Mouse (Mus musculus) hindlimb bud, embryonic 11.5 days (tissue): Measurements from ENCODE around the gene Aig1.

ENCODE experiments used
- DNase-seq: peaks from one replicate; pipeline ENCODE4 v3.0.0-alpha.2; 2012; ENCODE audit warnings: low read depth, low spot score; ENCODE audit errors: extremely low spot score

The Aig1 gene

GRCm38 (mm10) chr10:13711281-13711829 lies 157.4 kb downstream of the Aig1 start:
- DNase-seq, result no peak

- DNase-seq, result no peak
These were observed 163.0 kb downstream of the Aig1 start for GRCm38 (mm10) chr10:13705771-13706170.

GRCm38 (mm10) chr10:13702688-13703087 lies 166.1 kb downstream of the Aig1 start:
- no peak for DNase-seq

GRCm38 (mm10) chr10:13702043-13702442 lies 166.7 kb downstream of the Aig1 start:
- no peak for DNase-seq

- no peak for DNase-seq
These were observed 172.5 kb downstream of the Aig1 start for GRCm38 (mm10) chr10:13696326-13696725.

GRCm38 (mm10) chr10:13693276-13693675 lies 175.5 kb downstream of the Aig1 start:
- DNase-seq, result no peak

- no peak for DNase-seq
These were observed 178.0 kb downstream of the Aig1 start for GRCm38 (mm10) chr10:13690773-13691172.

- DNase-seq, result no peak
These were observed 178.8 kb downstream of the Aig1 start for GRCm38 (mm10) chr10:13689841-13690590.

GRCm38 (mm10) chr10:13688386-13689120 lies 180.2 kb downstream of the Aig1 start:
- no peak for DNase-seq

- no peak for DNase-seq
These were observed 181.5 kb downstream of the Aig1 start for GRCm38 (mm10) chr10:13687182-13687810.

- no peak for DNase-seq
These were observed 182.7 kb downstream of the Aig1 start for GRCm38 (mm10) chr10:13686127-13686526.

- no peak for DNase-seq
These were observed 183.4 kb downstream of the Aig1 start for GRCm38 (mm10) chr10:13685366-13685765.

GRCm38 (mm10) chr10:13684452-13684851 lies 184.3 kb downstream of the Aig1 start:
- DNase-seq, result no peak

GRCm38 (mm10) chr10:13682565-13682964 lies 186.2 kb downstream of the Aig1 start:
- DNase-seq, result no peak

- no peak for DNase-seq
These were observed 191.3 kb downstream of the Aig1 start for GRCm38 (mm10) chr10:13677440-13677839.

GRCm38 (mm10) chr10:13675033-13675379 lies 193.8 kb downstream of the Aig1 start:
- no peak for DNase-seq

- DNase-seq, result no peak
These were observed 194.3 kb downstream of the Aig1 start for GRCm38 (mm10) chr10:13674304-13675032.

- DNase-seq, result no peak
These were observed 201.5 kb downstream of the Aig1 start for GRCm38 (mm10) chr10:13667166-13667696.

- DNase-seq, result no peak
These were observed 205.3 kb downstream of the Aig1 start for GRCm38 (mm10) chr10:13663476-13663875.

- no peak for DNase-seq
These were observed 209.0 kb downstream of the Aig1 start for GRCm38 (mm10) chr10:13659778-13660177.
